Mouse (Mus musculus) fibroblast of lung, adult 2 months (primary cell): ENCODE measurements at regions not wholly inside any gene's neighbourhood (a gene's known extent, or its start where the extent isn't known, plus 50 kb on each side); places are given as distances from the start of the nearest gene placed in this dataset.
"Not testable (repeated sequence)": the region's sequence is repeated elsewhere in the genome, so short reads cannot be mapped to it uniquely, and the experiment has no call there.

Source experiments
- DNase-seq: peaks from one replicate; pipeline ENCODE4 v3.0.0-alpha.2; 2011; ENCODE audit warnings: low read depth

DNA sequence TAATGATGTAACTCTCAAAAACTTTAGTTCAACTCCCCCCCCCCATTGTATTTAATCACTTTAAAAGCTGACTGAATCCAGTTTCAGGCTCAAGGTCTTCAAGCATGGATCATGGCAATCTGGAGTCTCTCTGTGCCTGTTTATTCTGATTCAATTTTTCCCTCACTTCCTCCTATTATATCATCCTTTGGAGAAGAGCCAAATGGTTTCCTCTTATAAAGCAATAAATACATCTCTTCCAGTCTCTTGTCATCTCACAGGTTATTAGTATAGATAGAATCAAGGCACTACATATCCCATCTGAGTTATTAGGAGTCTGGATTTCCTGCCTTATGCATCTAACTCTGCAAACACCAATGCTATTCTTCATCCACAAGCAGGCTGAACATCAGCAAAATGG is 530.2 kb upstream of the Pdcd1 start:
- DNase-seq, result no peak

- no peak for DNase-seq
Observed at GRCm38 (mm10) chr1:94581650-94582405, 529.5 kb upstream of the Pdcd1 start.

GRCm38 (mm10) chr1:94532773-94533541 is 480.6 kb upstream of the Pdcd1 start:
- no peak for DNase-seq

DNA sequence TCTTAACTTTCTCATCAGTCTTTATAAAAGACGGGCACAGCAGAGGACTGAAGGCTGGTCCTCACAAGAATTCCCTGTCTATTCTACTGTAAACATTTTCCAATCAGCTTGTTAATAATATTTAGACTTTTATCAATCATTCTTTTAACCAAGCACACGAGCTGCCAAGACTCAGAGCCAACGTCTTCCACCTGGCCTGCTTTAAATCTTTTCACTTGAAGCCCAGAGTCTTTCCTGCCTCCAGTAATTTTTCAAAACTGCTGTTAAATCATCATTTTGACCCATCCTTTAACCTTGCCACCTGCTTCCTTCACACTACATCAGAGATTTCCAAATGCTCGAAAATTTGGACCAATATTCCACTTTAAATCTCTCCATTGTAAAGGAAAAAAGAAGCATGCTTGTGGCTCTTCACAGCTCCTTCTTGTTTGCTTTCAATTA is 451.7 kb upstream of the Pdcd1 start:
- DNase-seq, result no peak

- no peak for DNase-seq
Observed at GRCm38 (mm10) chr1:94503379-94504079, 451.2 kb upstream of the Pdcd1 start.

DNA sequence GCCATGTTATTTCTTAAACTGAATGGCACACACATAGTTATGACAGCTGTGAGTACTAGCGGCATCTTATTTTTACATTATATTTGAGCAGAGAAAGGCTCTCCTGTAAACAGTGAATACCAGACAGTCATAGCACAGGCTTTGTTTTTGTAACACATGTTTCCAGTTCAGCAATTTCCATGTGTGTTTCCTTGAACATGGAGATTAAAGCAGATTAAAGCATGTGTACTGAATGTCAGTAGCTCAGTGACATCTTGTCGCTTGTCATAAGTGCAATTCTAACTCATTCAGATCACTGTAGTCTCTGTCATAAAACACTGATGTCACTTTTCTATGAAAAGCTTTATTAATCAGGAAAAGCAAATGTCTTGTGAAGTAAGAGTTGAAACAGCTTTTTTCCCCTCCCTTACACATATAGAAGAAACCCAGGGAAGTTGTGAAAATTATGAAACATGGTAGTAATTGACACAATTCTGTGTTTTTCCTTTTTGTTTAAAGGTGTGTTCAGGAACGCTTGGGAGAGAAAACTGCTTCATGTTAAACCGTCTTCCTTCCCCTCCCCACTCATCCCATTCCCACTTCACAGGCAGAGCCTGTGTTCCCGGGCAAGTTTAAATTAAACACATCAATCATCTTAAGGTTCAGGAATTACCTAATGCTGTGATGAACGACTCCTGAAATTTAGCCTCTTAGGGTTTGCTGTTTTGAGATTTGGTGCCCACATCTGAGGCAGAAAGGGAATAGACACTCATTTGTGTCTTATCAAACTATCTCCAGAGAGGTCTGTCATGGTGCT is 449.9 kb upstream of the Pdcd1 start:
- DNase-seq, result no peak

DNA sequence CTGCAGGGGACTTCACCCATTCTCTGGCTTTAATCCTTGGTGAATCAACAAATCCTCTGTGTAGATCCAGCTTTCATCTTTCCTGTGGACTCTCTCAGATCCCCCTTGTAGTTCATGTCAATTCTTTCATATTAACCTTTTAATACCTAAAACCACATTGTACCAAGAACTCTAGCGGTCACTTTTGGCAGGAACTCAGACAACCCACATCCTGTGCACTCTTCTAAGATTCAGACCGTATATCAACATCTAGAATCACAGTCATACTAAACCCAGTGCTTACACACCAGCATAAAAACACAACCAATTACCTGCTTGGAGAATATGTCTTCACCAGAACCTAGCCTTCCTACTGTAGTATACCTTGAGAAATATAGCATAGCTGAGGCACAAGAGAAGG is 444.6 kb upstream of the Pdcd1 start:
- DNase-seq, result no peak

DNA sequence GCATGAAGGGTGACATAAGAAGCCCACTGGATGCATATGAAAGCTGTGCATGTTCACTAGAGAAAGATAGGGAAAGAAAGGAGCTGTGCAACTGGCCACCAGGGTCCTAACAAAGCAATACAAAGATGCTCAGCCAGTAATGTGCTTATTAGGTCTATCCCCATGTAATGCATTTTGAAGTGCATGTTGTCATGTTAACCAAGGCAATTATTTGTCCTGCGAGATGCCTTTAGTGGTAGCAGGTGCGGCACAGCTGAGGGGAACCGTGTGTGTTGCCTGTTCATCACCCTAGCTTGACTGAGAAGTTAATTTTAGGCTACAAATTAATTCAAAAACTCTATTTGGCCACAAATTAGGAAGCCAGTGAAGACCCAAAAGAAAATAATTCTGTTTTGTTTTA is 444.0 kb upstream of the Pdcd1 start:
- DNase-seq, result no peak

GRCm38 (mm10) chr1:94487062-94487461 is 434.7 kb upstream of the Pdcd1 start:
- no peak for DNase-seq

DNA sequence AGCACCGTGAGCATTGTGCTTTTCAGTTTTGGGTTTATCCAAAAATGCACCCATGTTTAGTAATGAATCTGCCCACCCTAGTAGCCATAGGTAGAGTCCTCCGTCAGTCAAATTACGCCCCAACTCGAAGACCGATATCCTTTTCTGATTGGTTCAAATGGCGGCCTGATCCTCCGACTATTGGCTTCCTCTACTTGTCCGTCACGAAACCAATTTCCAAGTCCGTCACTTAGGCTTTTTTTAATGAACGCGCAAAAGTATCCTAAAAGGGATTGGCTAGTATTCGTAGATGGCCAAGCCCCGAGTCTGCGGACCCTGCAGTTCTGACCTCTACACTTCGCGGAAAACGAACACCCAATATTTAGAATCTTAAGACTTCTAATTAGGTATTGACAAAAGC is 417.5 kb upstream of the Pdcd1 start:
- DNase-seq, result not testable (repeated sequence)

DNA sequence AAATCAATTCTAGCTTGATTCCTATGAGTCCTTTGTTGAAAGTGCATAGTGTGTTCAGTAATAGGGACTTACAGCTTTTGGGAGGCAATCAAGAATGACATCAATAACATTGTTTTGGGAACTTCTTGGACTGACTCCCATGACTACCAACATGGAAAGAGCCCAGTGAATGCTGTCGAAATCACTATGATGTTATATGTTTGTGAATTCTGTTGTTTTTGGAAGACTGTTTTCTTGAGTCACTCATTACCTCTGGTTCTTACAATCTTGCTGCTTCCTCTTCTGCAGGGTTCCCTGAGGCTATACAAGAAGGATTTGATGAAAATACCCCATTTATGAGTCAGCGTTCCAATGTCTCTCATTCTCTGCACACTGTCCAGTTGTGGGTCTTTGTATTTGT is 371.4 kb upstream of the Pdcd1 start:
- no peak for DNase-seq

DNA sequence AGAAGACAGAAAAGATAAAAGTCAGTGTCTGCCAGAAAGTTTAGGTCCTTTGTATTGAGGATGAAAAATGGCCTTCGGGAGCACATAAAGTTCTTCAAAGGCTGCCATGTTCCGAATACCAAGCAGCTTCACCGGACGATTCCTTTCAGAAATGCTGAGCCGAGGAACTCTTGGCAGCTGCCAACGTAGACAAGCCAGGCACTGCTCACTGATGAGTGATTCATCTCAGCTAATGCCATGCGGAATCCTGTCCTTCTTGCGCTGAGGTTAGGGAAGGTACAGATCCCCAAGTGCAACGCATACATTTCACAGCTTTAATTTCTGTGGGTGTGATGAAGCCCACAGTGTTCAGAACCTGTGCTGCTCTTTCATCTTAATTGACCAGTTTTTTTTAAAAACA is 360.7 kb upstream of the Pdcd1 start:
- no peak for DNase-seq

DNA sequence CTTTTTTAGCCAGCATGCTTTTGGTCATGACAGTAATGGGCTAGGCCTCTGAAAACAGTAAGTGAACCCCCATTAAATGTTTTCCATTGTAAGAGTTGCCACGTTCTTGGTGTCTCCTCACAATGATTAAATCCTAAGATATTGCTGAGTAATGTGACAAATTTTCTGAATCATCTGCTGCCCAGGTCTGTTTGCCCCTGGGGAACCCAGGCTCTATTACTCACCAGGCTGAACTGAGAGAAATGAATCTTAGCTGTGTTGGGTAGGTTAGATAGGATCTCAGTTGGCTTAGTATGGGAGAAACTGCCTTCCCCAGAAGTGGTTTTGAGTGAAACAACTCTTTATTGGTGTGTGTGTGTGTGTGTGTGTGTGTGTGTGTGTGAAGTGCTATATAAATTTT is 314.3 kb upstream of the Pdcd1 start:
- no peak for DNase-seq

GRCm38 (mm10) chr1:94356996-94357395 is 304.6 kb upstream of the Pdcd1 start:
- no peak for DNase-seq

DNA sequence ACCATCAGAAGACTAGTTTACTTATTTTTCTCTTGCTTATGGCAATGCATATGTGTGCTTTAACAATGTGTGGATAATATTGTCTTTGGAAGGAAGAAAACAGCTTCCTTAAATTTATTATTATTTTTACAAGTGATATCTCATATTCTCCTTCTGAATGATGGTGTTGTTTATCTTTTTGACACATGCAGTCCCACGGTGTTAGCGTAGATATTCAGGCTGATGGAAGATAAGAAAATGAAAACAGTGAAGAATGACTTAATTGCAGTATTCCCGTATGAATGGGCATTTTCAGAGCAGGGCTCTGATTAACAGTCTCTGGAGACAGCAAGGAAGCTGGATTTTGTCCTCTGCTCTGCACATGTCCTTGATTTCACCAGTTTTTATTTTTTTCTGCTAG is 303.5 kb upstream of the Pdcd1 start:
- DNase-seq, result no peak

GRCm38 (mm10) chr1:94342576-94342975 is 290.2 kb upstream of the Pdcd1 start:
- DNase-seq, result no peak

GRCm38 (mm10) chr1:94341237-94341636 is 288.9 kb upstream of the Pdcd1 start:
- DNase-seq, result no peak

GRCm38 (mm10) chr1:94318029-94318428 is 265.7 kb upstream of the Pdcd1 start:
- no peak for DNase-seq

GRCm38 (mm10) chr1:94298395-94298794 is 246.0 kb upstream of the Pdcd1 start:
- no peak for DNase-seq

DNA sequence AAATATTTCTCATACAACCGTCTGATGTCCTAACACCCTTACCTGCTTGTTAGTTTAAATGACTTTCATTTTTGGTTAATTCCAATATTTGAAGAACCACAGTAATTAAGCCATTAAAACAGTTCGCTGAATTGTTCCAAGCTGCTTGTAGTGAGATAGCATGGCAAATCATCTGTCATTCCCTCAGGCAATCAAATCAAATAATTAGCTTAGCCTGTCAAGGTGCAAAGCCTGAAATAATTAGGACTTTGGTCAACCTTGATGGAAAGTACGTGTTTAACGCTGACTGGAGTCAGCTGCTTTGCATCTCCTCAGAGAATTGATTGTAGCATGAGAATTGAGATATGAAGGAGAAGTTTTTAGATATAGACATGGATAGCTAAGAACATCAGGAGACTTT is 220.2 kb upstream of the Pdcd1 start:
- no peak for DNase-seq

DNA sequence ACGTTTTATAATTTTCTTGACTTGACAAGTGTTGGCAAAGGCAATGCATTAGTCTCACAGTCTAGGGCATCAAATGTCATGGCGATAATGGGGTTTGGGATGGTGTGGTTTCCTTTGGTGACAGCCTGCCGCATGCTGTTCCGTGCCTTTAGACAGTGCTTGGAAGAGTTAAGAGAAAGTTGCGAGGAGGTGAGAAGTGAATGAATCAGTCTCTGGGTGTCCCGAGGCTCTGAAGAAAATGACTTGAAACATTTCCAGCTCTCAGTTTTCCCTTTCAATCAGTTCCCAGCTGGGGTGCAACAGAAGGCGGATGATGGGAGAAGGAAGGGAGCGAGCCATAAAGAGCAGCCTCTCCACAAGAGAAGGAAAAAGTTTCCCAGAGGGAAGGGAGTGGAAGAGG is 211.0 kb upstream of the Pdcd1 start:
- DNase-seq, result no peak

GRCm38 (mm10) chr1:94235426-94235825 is 183.1 kb upstream of the Pdcd1 start:
- no peak for DNase-seq
